Mouse (Mus musculus): ENCODE results near the gene Fam229b. TPM values are rescaled to one million over a fixed set of nuclear protein-coding genes. Genes with fewer than 3 reads are reported as not detected.

The Fam229b gene
- polyA plus RNA-seq (2015; fragmentation: Nextera tagmentation; extraction: Ambion mirVana), result 7.8 and 9.9 TPM in 2 replicates

DNA sequence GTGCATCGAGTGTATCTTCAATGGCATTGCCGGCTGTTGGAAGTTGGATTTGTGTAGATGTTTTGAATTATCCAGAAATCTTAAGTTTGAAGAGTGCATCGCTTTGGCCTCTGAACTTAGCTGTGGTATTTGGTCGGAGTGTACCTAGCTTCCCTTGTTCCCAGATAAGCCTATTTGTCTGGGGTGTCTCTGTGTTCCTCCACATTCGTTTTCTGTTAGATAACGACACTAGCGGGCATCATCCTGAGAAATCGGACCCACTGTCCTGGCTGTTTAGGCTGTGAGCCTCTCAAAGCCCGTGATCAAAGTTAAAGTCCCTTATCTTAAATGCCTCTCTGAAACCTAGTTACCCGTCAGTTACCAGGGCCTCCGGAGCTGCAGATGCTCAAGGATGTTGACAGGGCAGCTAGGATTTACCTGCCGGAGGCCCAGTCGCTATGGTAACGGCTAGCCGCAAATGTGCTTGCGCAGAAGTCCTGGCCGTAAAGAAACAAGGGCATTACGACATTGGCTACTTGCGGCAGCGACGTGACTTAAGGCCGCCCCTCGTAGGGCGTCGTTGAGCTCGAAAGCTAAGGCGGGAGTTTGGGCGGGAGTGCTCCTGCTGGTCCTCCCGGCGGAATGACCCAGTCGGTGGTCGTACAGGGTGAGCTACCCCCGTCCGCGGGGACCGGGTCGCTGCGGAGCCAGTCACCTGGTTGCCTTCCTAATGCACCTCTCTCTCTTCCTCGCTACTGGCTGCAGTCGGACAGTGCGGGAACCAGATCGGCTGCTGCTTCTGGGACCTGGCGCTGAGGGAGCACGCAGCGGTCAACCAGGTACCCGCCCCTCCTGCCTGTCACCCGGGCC, at the start of gene Fam229b, which contains the start of gene Tube1:
Gene Fam229b (minus strand): TSS at position 453 of the 849 bp plus-strand sequence.
Gene Tube1 (plus strand): TSS at position 515 of the 849 bp plus-strand sequence.
- Histone ChIP-seq H3K4me2 (peak within 1 kb of the TSS; percentile 91), H3K27me3 (no peaks in the 10 kb centered on the region), H3K36me3 (peaks cover 21% of the 10 kb centered on the region), H3K4me1 (peaks cover 6% of the 10 kb centered on the region; the same call in 1 of the 2 replicates), H3K9me3 (no peaks in the 10 kb centered on the region), H3K27ac (0 out of 2 replicates have a peak within 1 kb of the TSS, but pooled peaks have one; percentile 59), H3K9ac (peak within 1 kb of the TSS; percentile 57), H3K4me3 (peak within 1 kb of the TSS; percentile 73)
- WGBS, result 4% methylated on average over 47 of the region's 47 CpGs
- peak; percentile 81 for ATAC-seq (ENCODE audit: insufficient number of reproducible peaks, low FRiP score, low TSS enrichment, low read depth)

DNA sequence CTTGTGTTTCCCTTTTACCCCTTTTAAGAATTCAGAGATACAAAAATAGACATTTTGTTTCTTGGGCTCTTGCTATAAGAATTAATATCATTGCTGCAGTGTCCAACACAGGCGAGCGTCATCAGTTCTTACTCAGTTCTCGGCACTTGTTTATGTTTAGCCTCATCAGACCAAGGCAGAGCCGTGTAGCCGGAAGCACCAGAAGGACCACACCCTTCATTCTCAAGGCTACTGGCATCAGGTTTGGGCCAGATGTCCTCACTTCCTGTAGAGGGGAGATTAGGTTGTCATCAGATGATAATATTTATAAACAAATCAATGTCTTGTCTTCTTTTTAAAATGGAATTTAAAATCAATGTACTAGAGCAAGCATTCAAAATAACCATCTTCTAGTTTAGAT, 43.3 kb upstream of the Fam229b start:
- Histone ChIP-seq H3K9me3 (no peaks in the 10 kb centered on the region), H3K36me3 (no peaks in the 10 kb centered on the region), H3K4me3 (no peak overlapping the region), H3K27ac (no peak overlapping the region), H3K4me1 (peaks cover 24% of the 10 kb centered on the region), H3K4me2 (no peak overlapping the region), H3K9ac (no peak overlapping the region), H3K27me3 (no peaks in the 10 kb centered on the region)
- 87% methylated on average over 5 of the region's 5 CpGs for WGBS
- no peak for ATAC-seq (ENCODE audit: insufficient number of reproducible peaks, low FRiP score, low TSS enrichment, low read depth)

DNA sequence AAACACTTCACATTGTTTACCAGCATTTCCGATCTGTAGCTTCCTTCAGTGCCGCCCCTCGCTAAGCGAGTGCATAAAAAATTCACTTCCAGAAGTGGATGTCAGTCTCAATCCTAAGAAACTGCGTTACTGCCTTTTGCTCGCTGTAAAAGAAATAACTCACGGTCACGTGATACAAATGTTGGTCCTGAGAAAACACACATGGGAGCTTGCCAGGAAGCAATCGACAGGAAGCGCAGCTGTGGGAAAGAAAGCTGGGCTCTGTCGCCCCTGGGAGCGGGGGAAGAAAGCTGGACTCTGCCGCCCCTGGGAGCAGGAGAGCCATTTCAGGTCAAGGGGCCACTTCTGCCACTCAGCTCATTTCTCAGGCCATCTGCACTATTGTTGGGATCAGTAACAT, 39.4 kb upstream of the Fam229b start:
- ATAC-seq (ENCODE audit: insufficient number of reproducible peaks, low FRiP score, low TSS enrichment, low read depth), result no peak
- Histone ChIP-seq H3K4me1 (peaks cover 40% of the 10 kb centered on the region), H3K9me3 (no peaks in the 10 kb centered on the region), H3K27ac (peak overlapping the region; percentile 64), H3K4me2 (peak overlapping the region; percentile 27; the same call in 1 of the 2 replicates), H3K36me3 (no peaks in the 10 kb centered on the region), H3K4me3 (no peak overlapping the region), H3K9ac (no peak overlapping the region), H3K27me3 (no peaks in the 10 kb centered on the region)
- 38% methylated on average over 13 of the region's 13 CpGs for WGBS

DNA sequence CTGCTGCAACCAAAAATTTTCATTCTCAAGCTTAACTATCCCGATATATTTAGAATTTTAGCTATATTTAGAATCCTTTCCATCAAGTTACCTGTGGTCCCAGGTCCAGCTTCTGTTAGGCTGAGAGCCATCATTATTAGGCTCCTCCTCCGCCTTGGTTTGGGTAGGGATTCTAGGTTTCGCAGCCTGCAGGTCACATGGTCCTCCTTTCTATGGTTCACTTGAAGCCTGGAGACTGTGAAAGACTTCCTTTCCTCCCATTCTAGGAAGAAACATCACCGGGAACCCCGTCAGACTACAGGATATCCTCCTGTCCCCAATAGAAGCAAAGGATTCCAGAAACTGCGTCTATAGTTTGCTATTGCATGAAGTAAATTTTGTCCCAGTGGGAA, 38.8 kb upstream of the Fam229b start:
- 77% methylated on average over 6 of the region's 6 CpGs for WGBS
- H3K9me3 ChIP-seq, result no peaks in the 10 kb centered on the region
- peaks cover 40% of the 10 kb centered on the region for H3K4me1 ChIP-seq
- no peak overlapping the region for H3K9ac ChIP-seq
- ATAC-seq (ENCODE audit: insufficient number of reproducible peaks, low FRiP score, low TSS enrichment, low read depth), result no peak
- H3K4me3 ChIP-seq, result no peak overlapping the region
- H3K4me2 ChIP-seq, result no peak overlapping the region
- H3K36me3 ChIP-seq, result no peaks in the 10 kb centered on the region
- H3K27me3 ChIP-seq, result no peaks in the 10 kb centered on the region
- peak overlapping the region; percentile 90 for H3K27ac ChIP-seq

DNA sequence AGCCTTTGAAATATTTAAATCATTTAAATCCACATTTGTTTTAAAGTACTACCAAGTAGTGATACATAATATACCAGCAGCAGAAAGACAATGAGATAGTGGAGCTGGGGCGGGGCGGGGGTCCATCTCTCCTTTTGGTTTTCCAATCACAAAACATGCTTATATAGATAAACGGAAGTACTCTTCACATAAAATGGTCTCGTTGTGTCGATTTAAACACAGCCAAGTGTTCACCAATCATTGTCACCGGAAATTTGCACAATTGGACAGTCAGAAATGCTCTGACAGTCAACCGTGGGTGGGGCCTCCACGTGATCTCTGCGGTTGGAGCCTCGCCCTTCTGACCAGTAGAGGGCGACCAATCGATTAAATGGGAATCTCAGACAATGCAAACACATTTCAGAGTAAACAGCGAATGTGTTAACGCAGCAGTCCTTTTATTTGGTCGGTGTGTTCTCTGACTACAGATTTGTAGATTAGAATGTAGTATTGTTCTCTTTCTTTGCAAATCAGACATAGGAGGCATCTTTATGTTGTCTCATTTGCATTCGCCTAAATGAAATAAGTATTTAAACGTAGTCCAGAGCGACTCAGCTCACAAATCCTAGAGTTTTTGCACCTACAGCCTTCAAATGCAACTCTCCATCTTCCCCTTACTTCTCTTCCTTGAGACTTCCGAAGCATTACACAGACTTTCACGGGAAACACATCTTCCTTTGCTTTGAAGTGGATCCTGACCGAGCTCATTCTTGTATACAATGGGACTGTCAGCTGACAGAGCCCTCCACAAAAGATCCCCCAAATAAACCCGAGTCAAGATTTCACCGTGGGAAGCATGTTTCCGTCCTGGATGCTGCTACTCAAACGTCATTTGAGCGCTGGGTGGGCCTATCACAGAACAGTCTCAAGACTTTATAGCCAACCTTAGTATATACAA, 38.2 kb upstream of the Fam229b start:
- Histone ChIP-seq H3K9ac (0 out of 2 replicates have a peak overlapping the region, but pooled peaks have one; percentile 24), H3K36me3 (no peaks in the 10 kb centered on the region), H3K4me2 (peak overlapping the region; percentile 78), H3K4me3 (peak overlapping the region; percentile 50), H3K27ac (peak overlapping the region; percentile 90), H3K9me3 (no peaks in the 10 kb centered on the region), H3K4me1 (peaks cover 40% of the 10 kb centered on the region), H3K27me3 (no peaks in the 10 kb centered on the region)
- peak; percentile 46; the same call in 1 of the 2 replicates for ATAC-seq (ENCODE audit: insufficient number of reproducible peaks, low FRiP score, low TSS enrichment, low read depth)
- WGBS, result 18% methylated on average over 26 of the region's 26 CpGs

DNA sequence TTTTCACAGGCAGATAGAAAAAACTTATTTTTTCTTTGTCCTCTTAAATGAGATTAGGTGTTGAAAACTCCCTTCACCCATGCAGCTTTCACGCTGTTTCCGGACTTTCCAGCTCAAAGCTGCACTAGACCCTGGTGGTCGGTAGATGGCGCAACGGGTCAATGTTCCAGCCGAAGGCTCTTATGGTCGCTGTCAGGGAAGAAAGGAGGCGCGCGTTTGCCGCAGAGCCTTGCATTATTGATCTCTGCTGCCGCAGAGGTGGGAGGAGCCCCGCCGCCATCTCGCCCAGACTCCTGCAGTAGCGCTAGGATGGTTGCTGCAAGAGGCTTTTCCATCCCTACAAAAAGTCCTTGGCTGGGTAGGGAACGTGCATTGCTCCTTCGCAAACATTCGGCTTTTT, 37.4 kb upstream of the Fam229b start:
- WGBS, result under 1% methylated on average over 19 of the region's 19 CpGs
- H3K36me3 ChIP-seq, result no peaks in the 10 kb centered on the region
- H3K9me3 ChIP-seq, result no peaks in the 10 kb centered on the region
- peak overlapping the region; percentile 50 for H3K4me3 ChIP-seq
- H3K27me3 ChIP-seq, result no peaks in the 10 kb centered on the region
- ATAC-seq (ENCODE audit: insufficient number of reproducible peaks, low FRiP score, low TSS enrichment, low read depth), result peak; percentile 82; the same call in 1 of the 2 replicates
- peaks cover 43% of the 10 kb centered on the region for H3K4me1 ChIP-seq
- H3K27ac ChIP-seq, result peak overlapping the region; percentile 90
- H3K4me2 ChIP-seq, result peak overlapping the region; percentile 78
- H3K9ac ChIP-seq, result 0 out of 2 replicates have a peak overlapping the region, but pooled peaks have one; percentile 24

DNA sequence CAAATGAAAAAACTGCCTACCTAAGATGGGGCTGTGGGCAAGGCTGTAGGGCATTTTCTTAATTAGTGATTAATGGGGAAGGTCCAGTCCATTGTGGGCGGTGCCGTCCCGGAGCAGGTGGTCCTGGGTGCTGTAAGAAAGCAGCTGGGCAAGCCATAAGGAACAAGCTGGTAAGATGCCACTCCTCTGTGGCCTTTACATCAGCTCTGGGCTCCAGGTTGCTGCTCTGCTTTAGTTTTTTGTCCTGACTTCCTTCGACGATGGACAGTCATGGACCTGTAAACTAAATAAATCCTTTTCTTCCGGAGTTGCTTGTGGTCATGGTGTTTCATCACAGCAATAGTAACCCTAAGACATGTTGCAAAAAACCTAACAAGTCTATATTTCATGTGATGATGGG, 37.0 kb upstream of the Fam229b start:
- Histone ChIP-seq H3K9ac (no peak overlapping the region), H3K27me3 (no peaks in the 10 kb centered on the region), H3K36me3 (no peaks in the 10 kb centered on the region), H3K4me3 (no peak overlapping the region), H3K4me2 (peak overlapping the region; percentile 78; the same call in 1 of the 2 replicates), H3K27ac (no peak overlapping the region), H3K4me1 (peaks cover 47% of the 10 kb centered on the region), H3K9me3 (no peaks in the 10 kb centered on the region)
- WGBS, result 11% methylated on average over 6 of the region's 6 CpGs
- no peak for ATAC-seq (ENCODE audit: insufficient number of reproducible peaks, low FRiP score, low TSS enrichment, low read depth)

DNA sequence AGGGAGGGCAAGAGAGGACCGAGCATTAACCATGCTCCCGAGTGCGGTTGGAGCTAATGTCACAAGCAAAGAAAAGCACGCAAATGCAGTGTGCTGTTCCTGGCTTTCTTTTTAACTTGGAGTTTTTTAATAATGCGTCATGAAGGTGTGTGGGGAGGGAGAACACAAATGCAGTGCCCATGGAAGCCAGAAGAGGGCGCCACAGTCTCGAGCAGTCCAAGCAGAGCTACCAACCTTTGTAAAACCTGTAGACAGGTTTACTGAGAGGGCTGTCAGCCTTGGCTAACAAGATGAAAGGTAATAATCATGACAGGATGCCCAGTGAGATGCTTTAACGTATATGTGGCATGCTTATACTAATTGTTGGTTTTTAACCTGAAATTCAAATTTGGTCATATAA, 36.5 kb upstream of the Fam229b start:
- H3K4me1 ChIP-seq, result peaks cover 51% of the 10 kb centered on the region
- peak overlapping the region; percentile 38 for H3K27ac ChIP-seq
- no peaks in the 10 kb centered on the region for H3K9me3 ChIP-seq
- ATAC-seq (ENCODE audit: insufficient number of reproducible peaks, low FRiP score, low TSS enrichment, low read depth), result no peak
- H3K4me3 ChIP-seq, result peak overlapping the region; percentile 18
- H3K27me3 ChIP-seq, result no peaks in the 10 kb centered on the region
- 2% methylated on average over 8 of the region's 8 CpGs for WGBS
- no peaks in the 10 kb centered on the region for H3K36me3 ChIP-seq
- H3K9ac ChIP-seq, result no peak overlapping the region
- peak overlapping the region; percentile 43 for H3K4me2 ChIP-seq

DNA sequence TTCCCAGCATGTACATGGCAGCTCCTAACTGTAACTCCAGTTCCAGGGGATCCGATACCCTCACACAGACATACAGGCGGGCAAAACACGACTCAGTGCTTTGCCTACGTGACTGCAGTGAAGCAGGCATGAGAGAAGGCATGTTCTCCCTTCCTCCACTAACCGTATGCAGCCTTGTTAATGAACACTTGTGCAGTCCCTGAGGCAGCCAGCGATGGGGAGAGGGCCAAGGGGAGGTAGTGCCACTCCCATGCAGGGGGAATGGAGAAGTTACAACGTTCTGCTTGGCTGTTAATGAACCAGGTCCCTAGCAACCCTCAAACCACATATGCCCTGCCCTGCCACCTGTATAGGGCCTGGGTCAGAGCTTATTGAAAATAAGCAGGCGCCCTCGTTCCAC, 35.9 kb upstream of the Fam229b start:
- Histone ChIP-seq H3K27ac (peak overlapping the region; percentile 38), H3K9me3 (no peaks in the 10 kb centered on the region), H3K4me3 (peak overlapping the region; percentile 18), H3K4me1 (peaks cover 45% of the 10 kb centered on the region), H3K27me3 (no peaks in the 10 kb centered on the region), H3K4me2 (peak overlapping the region; percentile 43), H3K36me3 (no peaks in the 10 kb centered on the region), H3K9ac (no peak overlapping the region)
- 22% methylated on average over 9 of the region's 9 CpGs for WGBS
- no peak for ATAC-seq (ENCODE audit: insufficient number of reproducible peaks, low FRiP score, low TSS enrichment, low read depth)

DNA sequence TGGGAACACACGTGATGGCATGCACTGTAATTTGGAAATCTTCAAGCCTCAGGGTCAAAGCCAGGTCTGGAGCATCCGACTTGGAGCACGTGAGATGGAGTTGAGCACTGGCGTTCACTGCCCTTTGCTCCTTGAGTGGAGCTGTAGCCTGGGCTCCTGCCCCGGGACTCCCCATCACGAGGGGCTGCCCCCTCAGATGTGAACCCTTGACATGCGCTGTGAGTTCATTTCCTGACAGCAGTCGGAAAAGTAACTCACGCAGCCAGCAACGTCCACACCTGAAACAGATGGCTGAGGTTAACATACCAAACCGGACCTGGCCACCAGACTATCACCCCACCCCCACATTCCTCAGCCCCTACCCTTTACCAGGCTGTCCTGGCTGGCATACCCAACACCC, 33.9 kb upstream of the Fam229b start:
- Histone ChIP-seq H3K9ac (no peak overlapping the region), H3K9me3 (no peaks in the 10 kb centered on the region), H3K27me3 (no peaks in the 10 kb centered on the region), H3K36me3 (no peaks in the 10 kb centered on the region), H3K4me2 (no peak overlapping the region), H3K27ac (no peak overlapping the region), H3K4me1 (peaks cover 40% of the 10 kb centered on the region), H3K4me3 (no peak overlapping the region)
- WGBS, result 59% methylated on average over 11 of the region's 11 CpGs
- no peak for ATAC-seq (ENCODE audit: insufficient number of reproducible peaks, low FRiP score, low TSS enrichment, low read depth)

DNA sequence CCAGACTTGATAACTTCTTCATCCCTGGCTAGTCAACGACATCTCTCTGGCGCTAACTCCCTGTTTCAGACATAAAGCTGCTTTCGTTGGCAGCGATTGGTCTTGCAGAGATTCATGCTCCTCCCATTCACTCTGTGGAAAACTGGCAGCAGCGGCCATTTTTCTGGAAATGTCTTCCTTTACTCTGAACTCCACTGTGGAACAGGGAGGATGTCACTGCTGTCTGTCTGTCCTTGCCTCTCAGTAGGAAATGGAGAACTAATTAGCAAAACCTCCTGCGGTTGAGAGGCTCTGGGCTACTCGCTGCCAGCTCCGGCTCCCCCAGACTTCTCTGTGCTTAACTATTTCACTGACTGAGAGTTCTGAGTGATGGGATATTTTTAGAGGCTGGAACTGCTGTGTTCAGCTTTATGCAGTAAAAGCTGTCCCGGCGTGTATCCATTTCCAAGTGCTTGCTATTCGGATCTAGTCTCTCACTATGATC, 32.0 kb upstream of the Fam229b start:
- peak overlapping the region; percentile 74 for H3K27ac ChIP-seq
- H3K4me3 ChIP-seq, result peak overlapping the region; percentile 29
- WGBS, result 23% methylated on average over 11 of the region's 11 CpGs
- peak overlapping the region; percentile 31 for H3K4me2 ChIP-seq
- H3K36me3 ChIP-seq, result no peaks in the 10 kb centered on the region
- peaks cover 31% of the 10 kb centered on the region for H3K4me1 ChIP-seq
- ATAC-seq (ENCODE audit: insufficient number of reproducible peaks, low FRiP score, low TSS enrichment, low read depth), result 0 out of 2 replicates have a peak, but pooled peaks have one; percentile 19
- no peaks in the 10 kb centered on the region for H3K27me3 ChIP-seq
- no peak overlapping the region for H3K9ac ChIP-seq
- no peaks in the 10 kb centered on the region for H3K9me3 ChIP-seq
